Mouse (Mus musculus) neutrophil, adult 5-6 weeks (primary cell): ENCODE measurements around the gene 1700001K19Rik. TPM values are rescaled to one million over a fixed set of nuclear protein-coding genes. Genes with fewer than 3 reads are reported as not detected.

Experiments
- ATAC-seq: fragments of 151-379, 151-347 bp; 2 replicates; pipeline ENCODE4 v1.8.0; 2017; ENCODE audit warnings: mild to moderate bottlenecking, moderate TSS enrichment; ENCODE audit not compliant: insufficient number of reproducible peaks, poor library complexity, low FRiP score, severe bottlenecking; ENCODE audit errors: extremely low read depth
- total RNA-seq: library from RNA; stranded (forward); fragments of 200-1000 nt; gene quantifications from 2 replicates; pipeline ENCODE4 v1.2.3, GENCODE M21; 2017

The 1700001K19Rik gene
- total RNA-seq, 1 experiment from 2014 or later = not detected

GRCm38 (mm10) chr12:110630056-110630455 lies 52.4 kb downstream of the 1700001K19Rik start:
- ATAC-seq = no peak

Other genes starting within 250 kb of the 1700001K19Rik start
- 223 and 243 TPM in 2 replicates for gene Ppp2r5c, start 235.5 kb downstream of the 1700001K19Rik start, total RNA-seq
- gene Dync1h1, start 81.2 kb downstream of the 1700001K19Rik start, total RNA-seq = 169 and 190 TPM in 2 replicates
- gene Hsp90aa1, start 20.1 kb upstream of the 1700001K19Rik start, total RNA-seq = 264 and 290 TPM in 2 replicates
- 59.0 and 63.6 TPM in 2 replicates for gene Wdr20, start 55.3 kb upstream of the 1700001K19Rik start, total RNA-seq
- 0.25 and 0.70 TPM in 2 replicates for gene Mok, start 158.3 kb upstream of the 1700001K19Rik start, total RNA-seq
- gene Zfp839, start 167.6 kb upstream of the 1700001K19Rik start, total RNA-seq = 12.8 and 13.6 TPM in 2 replicates
- gene Cinp, start 206.5 kb upstream of the 1700001K19Rik start, total RNA-seq = 25.8 and 26.6 TPM in 2 replicates
- 3.9 and 4.9 TPM in 2 replicates for gene Tecpr2, start 206.6 kb upstream of the 1700001K19Rik start, total RNA-seq